Mouse (Mus musculus) liver, embryonic 16.5 days (tissue): ENCODE data around the gene Aip. TPM values are rescaled to one million over a fixed set of nuclear protein-coding genes. Genes with fewer than 3 reads are reported as not detected.

Source experiments
- ATAC-seq: fragments of 200-750 bp; cut with Nextera tagmentation; 2 replicates; pipeline ENCODE4 v1.8.0; 2017; ENCODE audit warnings: low read depth, mild to moderate bottlenecking, moderate number of reproducible peaks, moderate library complexity
- H3K27ac ChIP-seq: fragments of 300-500 bp; sonication (generic); 2 replicates; pipeline ENCODE4 v1.5.1; 2014; ENCODE audit warnings: mild to moderate bottlenecking, low read length
- H3K27me3 ChIP-seq: fragments of 300-500 bp; sonication (generic); 2 replicates; pipeline ENCODE4 v1.6.1; 2014; ENCODE audit warnings: low read depth, low read length, mixed read lengths; ENCODE audit not compliant: control insufficient read depth, insufficient read depth
- H3K36me3 ChIP-seq: fragments of 300-500 bp; sonication (generic); 2 replicates; pipeline ENCODE4 v1.6.1; 2014; ENCODE audit warnings: mild to moderate bottlenecking; ENCODE audit not compliant: control insufficient read depth, insufficient read depth
- H3K4me1 ChIP-seq: fragments of 300-500 bp; sonication (generic); 2 replicates; pipeline ENCODE4 v1.6.1; 2014; ENCODE audit warnings: low read depth, low read length, mixed read lengths; ENCODE audit not compliant: control insufficient read depth
- H3K4me2 ChIP-seq: fragments of 300-500 bp; sonication (generic); 2 replicates; pipeline ENCODE4 v1.6.1; 2014; ENCODE audit warnings: low read depth, low read length, mixed read lengths
- H3K4me3 ChIP-seq: fragments of 300-500 bp; sonication (generic); 2 replicates; pipeline ENCODE4 v1.5.1; 2014; ENCODE audit warnings: low read depth, mild to moderate bottlenecking, low read length
- H3K9ac ChIP-seq: fragments of 300-500 bp; sonication (generic); 2 replicates; pipeline ENCODE4 v1.6.1; 2014; ENCODE audit warnings: low read depth, low read length
- H3K9me3 ChIP-seq: fragments of 300-500 bp; sonication (generic); replicated peaks from 2 replicates; pipeline ENCODE4 v1.6.1; 2016; ENCODE audit warnings: low read length; ENCODE audit not compliant: control insufficient read depth
- WGBS: fragments of 180-500 bp; shearing (Covaris S2); extraction: QIAGEN DNeasy Blood & Tissue Kit; methylation state at CpG from one replicate; pipeline ENCODE4 v1.1.7; 2014; ENCODE audit not compliant: insufficient replicate concordance; 5-methylcytosine and 5-hydroxymethylcytosine counted together
- polyA plus RNA-seq: library from polyadenylated mRNA; unstranded; fragments of >200 nt; fragmentation: Nextera tagmentation; extraction: Ambion mirVana; gene quantifications from 2 replicates; pipeline ENCODE4 v1.2.1, GENCODE M21; 2015

Aip gene
- polyA plus RNA-seq, 1 experiment from 2014 or later, result 32.4 TPM

DNA sequence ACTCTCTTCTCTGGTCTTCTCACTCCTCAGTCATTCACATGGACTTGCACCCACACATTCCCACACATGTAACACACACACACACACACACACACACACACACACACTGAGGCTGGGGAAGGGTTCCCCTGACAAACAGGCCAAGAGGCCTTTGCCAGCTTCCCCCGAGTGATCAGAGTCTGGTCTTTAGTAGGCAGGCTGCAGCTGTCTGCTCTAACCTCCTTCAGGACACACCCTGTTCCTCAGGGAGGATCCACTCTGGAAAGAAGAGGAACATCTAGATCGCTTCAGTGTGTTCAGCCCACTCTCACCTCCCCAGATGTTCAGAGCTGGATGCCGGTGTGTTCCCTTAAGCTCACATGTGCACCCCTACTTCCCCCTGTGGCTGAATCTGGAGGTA, 31.3 kb downstream of the Aip start:
- WGBS, result 73% methylated on average over 3 of the region's 3 CpGs
- Histone ChIP-seq H3K4me3 (no peak overlapping the region), H3K27me3 (no peaks in the 10 kb centered on the region), H3K9me3 (no peaks in the 10 kb centered on the region), H3K36me3 (no peaks in the 10 kb centered on the region), H3K27ac (no peak overlapping the region), H3K4me1 (peaks cover 29% of the 10 kb centered on the region), H3K9ac (no peak overlapping the region), H3K4me2 (no peak overlapping the region)
- no peak for ATAC-seq

DNA sequence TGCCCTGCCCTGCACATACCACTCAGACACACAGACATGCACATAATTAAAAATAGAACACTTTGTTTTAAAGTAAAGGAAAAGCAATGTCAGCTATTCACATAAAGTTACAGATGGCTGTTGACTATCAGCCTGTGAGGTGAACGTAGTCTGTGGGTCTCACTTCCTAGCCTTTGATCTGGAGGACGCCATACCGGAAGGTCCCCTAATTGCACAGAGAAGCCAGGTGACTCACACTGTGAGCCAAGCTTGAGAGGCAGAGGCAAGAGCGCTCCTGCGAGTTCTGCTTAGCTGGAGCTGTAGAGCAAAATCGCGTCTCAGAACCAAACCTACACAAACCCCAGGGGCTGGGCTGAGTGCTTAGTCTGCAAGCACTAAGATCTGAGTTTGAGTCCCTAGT, 31.9 kb downstream of the Aip start:
- Histone ChIP-seq H3K4me3 (no peak overlapping the region), H3K27ac (no peak overlapping the region), H3K4me2 (no peak overlapping the region), H3K4me1 (peaks cover 23% of the 10 kb centered on the region), H3K27me3 (peaks cover 2% of the 10 kb centered on the region; the same call in 1 of the 2 replicates), H3K9me3 (no peaks in the 10 kb centered on the region), H3K36me3 (no peaks in the 10 kb centered on the region), H3K9ac (no peak overlapping the region)
- no peak for ATAC-seq
- WGBS, result 71% methylated on average over 7 of the region's 7 CpGs

- no peak overlapping the region for H3K27ac ChIP-seq
- no peak overlapping the region for H3K9ac ChIP-seq
- 35% methylated on average over 3 of the region's 3 CpGs for WGBS
- no peak for ATAC-seq
- no peak overlapping the region for H3K4me3 ChIP-seq
- H3K4me2 ChIP-seq, result no peak overlapping the region
- no peaks in the 10 kb centered on the region for H3K9me3 ChIP-seq
- peaks cover 2% of the 10 kb centered on the region; the same call in 1 of the 2 replicates for H3K27me3 ChIP-seq
- H3K4me1 ChIP-seq, result peaks cover 13% of the 10 kb centered on the region
- H3K36me3 ChIP-seq, result no peaks in the 10 kb centered on the region
Measured at GRCm38 (mm10) chr19:4092750-4093149, 32.9 kb downstream of the Aip start.

- Histone ChIP-seq H3K36me3 (no peaks in the 10 kb centered on the region), H3K4me1 (peaks cover 7% of the 10 kb centered on the region)
- ATAC-seq, result no peak
Measured at GRCm38 (mm10) chr19:4091383-4091782, 34.3 kb downstream of the Aip start.

DNA sequence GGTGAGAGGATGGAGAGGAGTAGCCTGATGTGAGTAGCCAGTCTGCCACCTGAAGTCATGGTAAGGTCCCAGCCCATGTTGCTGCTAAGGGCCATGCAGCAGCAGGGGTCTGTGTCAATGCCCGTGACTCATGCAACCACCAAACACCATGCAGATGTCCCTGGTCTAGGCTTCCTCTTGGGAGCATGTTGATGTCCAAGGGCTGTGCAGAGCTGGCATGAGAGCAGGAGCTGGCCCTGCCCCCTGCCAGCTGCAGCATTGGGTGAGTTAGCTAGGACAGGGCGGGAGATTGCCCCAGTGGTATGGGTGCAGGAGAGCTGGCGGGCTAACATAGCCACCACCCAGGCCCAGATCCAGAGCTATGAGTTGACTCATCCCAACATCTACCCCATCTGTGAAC, 35.2 kb downstream of the Aip start:
- Histone ChIP-seq H3K9me3 (no peaks in the 10 kb centered on the region), H3K27ac (no peak overlapping the region), H3K4me3 (no peak overlapping the region), H3K4me2 (no peak overlapping the region), H3K9ac (no peak overlapping the region), H3K4me1 (no peaks in the 10 kb centered on the region), H3K27me3 (peaks cover 5% of the 10 kb centered on the region; the same call in 1 of the 2 replicates), H3K36me3 (no peaks in the 10 kb centered on the region)
- 57% methylated on average over 3 of the region's 3 CpGs for WGBS
- no peak for ATAC-seq

More at GRCm38 (mm10) chr19:4091383-4091782, 34.3 kb downstream of the Aip start:
- 21% methylated on average over 2 of the region's 2 CpGs for WGBS
- Histone ChIP-seq H3K4me2 (no peak overlapping the region), H3K4me3 (no peak overlapping the region), H3K27ac (no peak overlapping the region), H3K9ac (no peak overlapping the region), H3K27me3 (peaks cover 3% of the 10 kb centered on the region; the same call in 1 of the 2 replicates), H3K9me3 (no peaks in the 10 kb centered on the region)

DNA sequence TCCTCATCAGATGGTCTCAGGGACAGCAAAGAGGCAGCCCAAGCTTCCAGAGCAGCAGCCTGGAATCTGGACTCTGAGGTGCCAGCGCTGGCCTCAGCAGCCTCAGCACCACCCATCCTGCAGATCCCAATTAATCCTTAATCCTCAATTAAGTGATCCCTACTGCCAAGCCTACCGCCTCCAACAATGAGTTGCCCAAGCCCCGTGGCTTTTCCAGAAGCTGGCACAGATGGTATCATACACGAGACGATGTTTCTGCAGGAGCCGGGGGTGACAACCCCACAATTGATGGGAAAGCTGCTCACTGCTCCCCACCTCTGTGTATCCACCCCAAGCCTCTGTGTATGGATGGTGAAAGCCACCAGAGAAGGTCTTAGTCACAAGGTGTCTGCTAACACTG, 36.5 kb downstream of the Aip start:
- Histone ChIP-seq H3K4me1 (no peaks in the 10 kb centered on the region), H3K9me3 (no peaks in the 10 kb centered on the region), H3K4me2 (no peak overlapping the region), H3K9ac (no peak overlapping the region), H3K27ac (no peak overlapping the region), H3K36me3 (no peaks in the 10 kb centered on the region), H3K4me3 (no peak overlapping the region), H3K27me3 (peaks cover 5% of the 10 kb centered on the region; the same call in 1 of the 2 replicates)
- ATAC-seq, result no peak
- 69% methylated on average over 6 of the region's 6 CpGs for WGBS

- Histone ChIP-seq H3K4me2 (no peak overlapping the region), H3K9ac (no peak overlapping the region), H3K9me3 (no peaks in the 10 kb centered on the region), H3K36me3 (no peaks in the 10 kb centered on the region), H3K4me1 (no peaks in the 10 kb centered on the region; the same call in 1 of the 2 replicates), H3K27ac (no peak overlapping the region), H3K27me3 (peaks cover 5% of the 10 kb centered on the region; the same call in 1 of the 2 replicates), H3K4me3 (no peak overlapping the region)
- no peak for ATAC-seq
- 28% methylated on average over 5 of the region's 5 CpGs for WGBS
Measured at GRCm38 (mm10) chr19:4088146-4088545, 37.5 kb downstream of the Aip start.

GRCm38 (mm10) chr19:4087090-4087489, 38.6 kb downstream of the Aip start:
- Histone ChIP-seq H3K4me1 (no peaks in the 10 kb centered on the region; the same call in 1 of the 2 replicates), H3K9ac (no peak overlapping the region), H3K4me3 (no peak overlapping the region), H3K9me3 (no peaks in the 10 kb centered on the region), H3K36me3 (no peaks in the 10 kb centered on the region), H3K27me3 (peaks cover 5% of the 10 kb centered on the region; the same call in 1 of the 2 replicates), H3K4me2 (no peak overlapping the region), H3K27ac (no peak overlapping the region)
- ATAC-seq, result no peak
- WGBS, result 67% methylated on average over 5 of the region's 5 CpGs

GRCm38 (mm10) chr19:4086156-4086555, 39.5 kb downstream of the Aip start:
- Histone ChIP-seq H3K9ac (no peak overlapping the region), H3K4me2 (no peak overlapping the region), H3K36me3 (no peaks in the 10 kb centered on the region), H3K4me1 (peaks cover 3% of the 10 kb centered on the region), H3K27ac (no peak overlapping the region), H3K27me3 (peaks cover 5% of the 10 kb centered on the region; the same call in 1 of the 2 replicates), H3K9me3 (no peaks in the 10 kb centered on the region), H3K4me3 (no peak overlapping the region)
- WGBS, result 74% methylated on average over 15 of the region's 15 CpGs
- ATAC-seq, result no peak
